Mouse (Mus musculus): ENCODE results near the gene Vps37d.

DNA sequence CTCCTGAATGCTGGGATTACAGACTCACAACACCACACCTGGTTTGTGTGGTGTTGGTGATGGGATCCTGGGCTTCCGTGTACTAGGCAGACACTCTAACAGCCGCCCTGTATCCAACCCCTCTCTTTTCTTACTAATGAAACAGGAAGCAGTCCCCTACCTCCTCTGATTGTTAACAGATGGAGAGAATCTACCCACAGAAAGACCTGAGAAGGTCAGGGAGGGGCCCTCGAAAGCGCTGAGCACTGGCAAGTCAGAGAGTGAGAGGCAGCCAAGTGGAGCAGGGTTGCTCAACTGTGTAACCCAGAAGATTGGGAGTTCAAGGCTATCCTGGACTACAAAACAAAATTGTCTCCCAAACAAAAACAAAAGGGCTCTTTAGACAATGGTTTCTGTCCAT is 8.8 kb upstream of the Vps37d start:
- no peak for TF ChIP-seq POLR2A (IDR thresholded peaks at IDR 0.05; ENCODE audit: borderline replicate concordance, insufficient read depth, low read length)
- no peak for TF ChIP-seq CTCF (IDR thresholded peaks at IDR 0.05; ENCODE audit: borderline replicate concordance, insufficient read depth, low read depth, low read length)

Data from cerebellum, adult 2 months (tissue).